Comparison of ENCODE assay signal across 12 mouse cellular contexts in genomic region chr6:143261289-143261665, GRCm38 (mm10).
DNase-seq lines count a peak whose midpoint lies in the region; ATAC-seq and TF ChIP-seq lines count a peak whose summit lies in the region.
"Had no signal": no experiment of that assay in that cellular context is flagged by ENCODE, and none has a peak within 500 bp of the region (broad histone marks: within the 10 kb centered on the region; RNA-seq: fewer than 3 reads in every experiment).

No protein-coding gene starts in this region.

- no peak for TF ChIP-seq POLR2A in kidney, adult 2 months (IDR thresholded peaks at IDR 0.05; ENCODE audit: low read depth, low read length)

- H3K27ac ChIP-seq in hindbrain, embryonic 10.5 days: peak overlapping the region; percentile 76
- H3K27ac ChIP-seq in midbrain, embryonic 14.5 days (replicated peaks; ENCODE audit: low read depth, low read length): no peak overlapping the region
- H3K27ac ChIP-seq in kidney, adult 2 months (ENCODE audit: insufficient read depth, low read depth, low read length): no peak overlapping the region

- no peak for TF ChIP-seq CTCF in kidney, adult 2 months (conservative IDR thresholded peaks at IDR 0.05; ENCODE audit: insufficient read depth, insufficient read length, low read depth, low read length)

- no peaks in the 10 kb centered on the region for H3K27me3 ChIP-seq in hindbrain, embryonic 10.5 days (ENCODE audit: insufficient read depth, poor library complexity, severe bottlenecking)
- H3K27me3 ChIP-seq in midbrain, embryonic 14.5 days (ENCODE audit: control insufficient read depth, insufficient read depth, low read length): no peaks in the 10 kb centered on the region
- no peaks in the 10 kb centered on the region for H3K27me3 ChIP-seq in kidney, adult 2 months (replicated peaks; ENCODE audit: control insufficient read depth, insufficient read depth, low read length)

- H3K4me2 ChIP-seq in midbrain, embryonic 14.5 days (ENCODE audit: low read length): no peak overlapping the region

- 49% methylated on average over 8 of the region's 8 CpGs for WGBS in hindbrain, embryonic 10.5 days
- WGBS in midbrain, embryonic 14.5 days: 37% methylated on average over 8 of the region's 8 CpGs
- WGBS in kidney, adult 2 months: 71% methylated on average over 8 of the region's 8 CpGs

- H3K4me3 ChIP-seq in hindbrain, embryonic 10.5 days: no peak overlapping the region
- no peak overlapping the region for H3K4me3 ChIP-seq in midbrain, embryonic 14.5 days (replicated peaks; ENCODE audit: low read depth, low read length)
- no peak overlapping the region for H3K4me3 ChIP-seq in kidney, adult 2 months (ENCODE audit: insufficient read depth, low read depth, low read length)

- H3K36me3 ChIP-seq in hindbrain, embryonic 10.5 days: no peaks in the 10 kb centered on the region
- no peaks in the 10 kb centered on the region for H3K36me3 ChIP-seq in midbrain, embryonic 14.5 days (ENCODE audit: control insufficient read depth, insufficient read depth, low read length)
- no peaks in the 10 kb centered on the region for H3K36me3 ChIP-seq in kidney, adult 2 months (ENCODE audit: control insufficient read depth, insufficient read depth, low read length)

- no peak overlapping the region for H3K9ac ChIP-seq in midbrain, embryonic 14.5 days (replicated peaks; ENCODE audit: low read length)

- no peak for ATAC-seq in midbrain, embryonic 14.5 days (ENCODE audit: low FRiP score, low TSS enrichment)
- ATAC-seq in megakaryocyte, adult 5-6 weeks (ENCODE audit: poor library complexity, severe bottlenecking): no peak

- peaks cover 42% of the 10 kb centered on the region for H3K4me1 ChIP-seq in hindbrain, embryonic 10.5 days (replicated peaks)
- H3K4me1 ChIP-seq in midbrain, embryonic 14.5 days (ENCODE audit: control insufficient read depth, insufficient read depth, low read length): peaks cover 25% of the 10 kb centered on the region
- H3K4me1 ChIP-seq in kidney, adult 2 months (ENCODE audit: control insufficient read depth, insufficient read depth, low read length): no peaks in the 10 kb centered on the region

- H3K9me3 ChIP-seq in hindbrain, embryonic 10.5 days: no peaks in the 10 kb centered on the region
- H3K9me3 ChIP-seq in midbrain, embryonic 14.5 days (ENCODE audit: control insufficient read depth, low read length): no peaks in the 10 kb centered on the region

- peak; percentile 25 for DNase-seq in R1 (ENCODE audit: low read depth, low spot score)
- DNase-seq in embryo, embryonic 9.5 days (ENCODE audit: extremely low spot score): peak; percentile 22
- DNase-seq in hindbrain, embryonic 10.5 days (ENCODE audit: low spot score): peak; percentile 26
- DNase-seq in midbrain, embryonic 14.5 days: peak; percentile 21
- no peak for DNase-seq in right cerebral cortex, postnatal 36 days (ENCODE audit: low spot score in 2 of 2)
- DNase-seq in testis, postnatal 10 days (ENCODE audit: low spot score): no peak
- DNase-seq in kidney, adult 2 months: no peak
- DNase-seq: adrenal gland, postnatal 10 days; heart, postnatal 14 days; layer of hippocampus, adult 9-11 months; lung, postnatal 10 days had no signal

Comparison
In these comparisons a context has a peak if more than half of its experiments do, and no peak if none do; other contexts are left out.
1. DNase-seq: peak in R1 (single experiment), embryo, embryonic 9.5 days (single experiment), hindbrain, embryonic 10.5 days (single experiment) and midbrain, embryonic 14.5 days (single experiment); none in right cerebral cortex, postnatal 36 days (0 of 2), testis, postnatal 10 days (single experiment) and kidney, adult 2 months (single experiment).